Mouse (Mus musculus) retina, embryonic 14.5 days (tissue): ENCODE data around the gene Draxin.

Experiments
- DNase-seq: peaks from one replicate; pipeline ENCODE4 v3.0.0-alpha.2; 2015; ENCODE audit warnings: low spot score

Gene Draxin

GRCm38 (mm10) chr4:148114758-148115391 is 15.6 kb downstream of the Draxin start:
- peak; percentile 90 for DNase-seq

GRCm38 (mm10) chr4:148112519-148112918 is 18.0 kb downstream of the Draxin start:
- no peak for DNase-seq

GRCm38 (mm10) chr4:148109215-148109614 is 21.3 kb downstream of the Draxin start:
- DNase-seq: no peak

GRCm38 (mm10) chr4:148108565-148109100 is 21.9 kb downstream of the Draxin start:
- no peak for DNase-seq

DNA sequence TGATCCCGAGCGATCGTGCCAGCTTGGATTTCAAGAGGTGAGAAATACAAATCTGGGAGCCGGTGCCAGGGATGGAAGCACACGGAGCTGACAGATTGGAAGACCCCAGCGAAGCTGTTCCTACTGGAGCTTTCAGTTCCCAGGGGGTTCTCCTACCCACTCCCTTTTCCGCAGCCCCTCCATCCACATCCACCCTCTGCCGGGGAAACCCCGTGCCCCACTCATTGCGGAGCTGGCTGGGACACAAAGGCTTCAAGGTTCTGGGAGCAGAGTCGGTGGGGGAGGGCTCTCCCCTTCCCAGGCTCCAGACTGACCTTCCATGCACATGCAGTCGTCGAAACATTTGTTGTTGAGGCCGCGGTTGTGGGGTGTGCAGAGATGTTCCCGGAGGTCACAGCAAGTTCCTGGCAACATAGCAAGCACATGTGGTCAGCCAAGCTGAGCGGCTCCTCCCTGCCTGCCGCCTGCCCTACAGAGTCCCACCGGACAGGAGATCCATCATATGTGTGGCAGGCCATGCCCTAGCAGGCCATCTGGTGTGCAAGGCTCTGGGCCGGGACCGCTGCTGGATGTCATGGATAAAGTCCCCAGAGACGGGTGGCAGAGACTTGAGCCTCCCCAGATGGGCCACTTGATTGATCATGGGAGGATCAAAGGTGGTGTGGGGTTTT is 22.7 kb downstream of the Draxin start:
- peak; percentile 29 for DNase-seq

DNA sequence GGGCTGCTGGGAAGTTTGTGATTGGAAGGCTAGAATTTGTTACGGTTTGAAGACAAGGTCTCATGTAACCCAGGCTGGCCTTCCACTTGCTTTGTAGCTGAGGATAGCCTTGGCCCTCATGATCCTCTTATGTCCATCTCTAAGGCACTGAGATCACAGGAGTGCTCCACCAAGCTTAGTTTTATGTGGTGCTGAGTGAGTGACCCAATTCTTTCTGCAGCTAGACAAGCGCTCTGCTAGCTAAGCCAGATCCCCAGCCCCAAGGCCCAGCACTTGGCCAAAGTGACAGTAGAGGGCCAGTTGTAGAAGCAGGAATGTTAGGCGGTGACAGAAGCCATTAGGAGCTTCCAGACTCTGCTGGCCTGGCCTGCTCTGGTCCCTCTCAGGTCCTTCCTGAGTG is 26.4 kb downstream of the Draxin start:
- no peak for DNase-seq

GRCm38 (mm10) chr4:148101801-148102527 is 28.5 kb downstream of the Draxin start:
- peak; percentile 73 for DNase-seq

- DNase-seq: no peak
Observed at GRCm38 (mm10) chr4:148098666-148099065, 31.8 kb downstream of the Draxin start.

DNA sequence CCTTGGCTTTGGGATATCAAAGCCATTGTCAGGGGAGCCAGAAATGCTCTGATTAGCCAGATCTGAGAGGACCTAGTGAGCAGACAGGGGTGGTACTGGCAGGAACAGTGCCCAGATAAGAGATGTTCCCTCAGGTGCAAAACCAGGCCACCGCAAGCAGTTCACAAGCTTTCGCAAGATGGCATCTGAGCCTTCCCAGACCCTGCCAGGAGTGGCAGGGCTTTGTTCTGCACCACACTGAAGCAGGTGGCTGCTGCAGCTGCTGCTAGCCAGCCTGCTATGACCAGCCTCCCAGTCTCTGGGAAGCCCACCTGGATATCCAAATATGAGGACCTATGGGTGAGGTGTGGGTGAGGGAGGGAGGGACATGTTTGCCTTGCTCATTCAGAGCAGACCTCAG is 32.6 kb downstream of the Draxin start:
- no peak for DNase-seq

- DNase-seq: no peak
Observed at GRCm38 (mm10) chr4:148095081-148095480, 35.4 kb downstream of the Draxin start.

DNA sequence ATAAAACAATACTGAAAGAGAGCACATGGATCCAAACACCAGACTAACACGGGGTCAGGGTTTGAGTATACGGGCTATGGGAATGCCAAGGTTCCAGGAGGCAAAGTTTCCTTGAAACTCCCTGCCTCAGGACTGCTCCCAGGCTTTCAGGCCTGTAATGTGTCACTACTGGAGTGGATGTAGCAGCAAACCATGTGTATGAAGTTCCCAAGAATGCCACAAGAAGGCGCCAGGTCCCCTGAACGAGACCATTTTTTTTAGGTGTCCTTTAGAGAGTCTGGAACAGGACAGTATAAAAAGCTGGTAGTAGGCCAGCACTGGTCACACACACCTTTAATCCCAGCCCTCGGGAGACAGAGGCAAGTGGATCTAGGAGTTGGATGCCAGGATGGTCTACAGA is 36.3 kb downstream of the Draxin start:
- DNase-seq: no peak

DNA sequence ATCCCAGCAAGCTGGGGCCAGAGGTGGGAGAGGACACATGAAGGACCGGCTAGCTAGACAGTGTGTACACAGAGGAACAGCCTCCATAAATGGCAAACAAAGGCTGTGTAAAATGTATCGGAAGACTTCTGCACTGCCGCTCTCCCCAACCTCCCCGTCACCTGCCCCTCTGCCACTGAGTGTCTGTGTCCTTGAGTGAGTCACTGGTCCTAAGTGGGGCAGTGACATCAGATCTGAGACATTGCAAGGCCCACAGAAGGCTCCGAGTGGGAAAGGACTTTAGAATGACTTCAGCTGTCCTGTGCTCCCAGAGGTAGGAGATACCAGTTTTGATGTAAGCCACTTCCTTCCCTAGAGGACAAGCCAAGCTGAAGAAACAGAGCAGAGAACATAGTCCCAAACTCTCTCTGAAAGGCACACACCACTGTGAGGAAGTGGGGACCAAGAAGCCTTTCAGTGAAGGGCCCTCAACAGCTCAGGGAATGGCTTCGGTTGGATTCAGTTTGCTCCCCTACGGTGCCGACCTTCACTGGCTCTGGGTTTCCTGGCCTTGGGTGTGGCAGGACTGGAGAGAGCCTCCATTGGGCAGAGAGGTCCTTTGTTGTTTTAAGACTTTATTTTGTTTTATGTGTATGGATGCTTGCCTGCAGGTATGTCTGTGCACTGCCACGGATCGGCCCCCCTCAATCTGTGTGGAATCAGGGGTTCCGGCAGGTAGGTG is 37.8 kb downstream of the Draxin start:
- no peak for DNase-seq

DNA sequence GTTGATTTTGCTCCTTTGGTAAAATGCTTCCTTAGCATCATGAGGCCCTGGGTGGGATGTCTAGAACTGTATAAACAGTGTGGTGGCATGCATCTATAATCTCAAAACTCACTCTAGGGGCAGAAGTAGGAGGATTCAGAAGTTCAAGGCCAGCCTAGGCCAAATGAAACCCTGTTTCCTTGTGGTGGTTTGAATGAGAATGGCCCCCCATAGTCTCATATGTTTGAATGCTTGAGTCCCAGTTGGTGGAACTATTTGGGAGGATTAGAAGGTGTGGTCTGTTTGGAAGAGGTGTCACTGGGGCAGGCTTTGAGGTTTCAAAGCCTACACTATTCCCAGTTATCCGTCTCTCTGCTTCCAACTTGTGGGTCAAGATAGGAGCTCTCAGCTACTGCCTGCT is 39.3 kb downstream of the Draxin start:
- no peak for DNase-seq

DNA sequence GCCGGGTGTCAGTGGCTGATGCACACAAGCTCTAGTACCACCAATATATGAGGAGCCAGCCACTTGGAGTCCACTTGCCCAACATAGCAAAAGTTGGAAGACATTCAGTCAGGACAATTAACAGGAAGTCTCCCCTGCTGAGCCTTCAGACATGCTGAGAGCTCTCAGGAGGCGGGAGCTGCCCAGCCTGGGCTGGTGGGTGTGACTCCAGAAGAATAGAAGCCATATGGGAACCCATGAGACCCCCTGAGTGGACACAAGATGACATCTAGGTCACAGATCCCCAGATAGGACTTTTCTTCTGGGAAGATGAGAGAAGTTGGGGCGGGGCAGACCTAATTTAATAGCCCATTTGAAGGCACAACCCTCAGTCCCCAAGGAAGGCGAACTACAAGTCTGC is 41.3 kb downstream of the Draxin start:
- no peak for DNase-seq

DNA sequence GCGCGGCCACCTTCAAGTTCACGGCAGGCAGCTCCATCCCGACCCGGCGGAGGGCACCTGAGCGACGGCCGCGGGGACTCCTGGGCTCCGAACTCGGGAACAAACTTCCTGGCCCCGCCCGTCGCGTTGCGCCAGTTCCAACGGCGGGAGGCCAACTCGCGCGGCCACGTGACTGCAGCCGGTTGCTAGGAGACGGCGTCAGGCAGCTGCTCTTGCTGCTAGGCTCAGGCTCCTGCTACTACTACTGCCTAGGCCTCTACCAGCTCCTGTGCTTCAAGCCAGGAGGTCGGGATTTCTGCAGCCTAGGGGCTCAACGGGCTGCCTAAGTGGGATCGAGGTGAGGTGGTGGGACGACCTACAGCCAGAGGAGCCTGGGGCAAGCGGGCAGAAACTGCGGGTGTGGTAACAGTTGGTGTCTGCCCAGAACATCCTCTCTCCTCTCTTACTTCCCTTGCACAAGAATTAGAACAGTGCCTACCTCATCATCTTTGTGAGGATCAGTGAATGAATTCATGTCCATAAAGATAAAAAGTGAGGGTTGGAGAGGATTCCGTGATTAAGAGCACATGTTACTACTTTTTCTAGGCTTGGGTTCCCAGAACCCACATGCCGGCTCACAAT is 42.5 kb downstream of the Draxin start, which contains the start of gene Agtrap:
Gene Agtrap (minus strand): TSS at position 125 of the 621 bp plus-strand sequence.
- DNase-seq: peak; percentile 93

- DNase-seq: peak; percentile 32
Observed at GRCm38 (mm10) chr4:148087091-148087906, 43.2 kb downstream of the Draxin start.

DNA sequence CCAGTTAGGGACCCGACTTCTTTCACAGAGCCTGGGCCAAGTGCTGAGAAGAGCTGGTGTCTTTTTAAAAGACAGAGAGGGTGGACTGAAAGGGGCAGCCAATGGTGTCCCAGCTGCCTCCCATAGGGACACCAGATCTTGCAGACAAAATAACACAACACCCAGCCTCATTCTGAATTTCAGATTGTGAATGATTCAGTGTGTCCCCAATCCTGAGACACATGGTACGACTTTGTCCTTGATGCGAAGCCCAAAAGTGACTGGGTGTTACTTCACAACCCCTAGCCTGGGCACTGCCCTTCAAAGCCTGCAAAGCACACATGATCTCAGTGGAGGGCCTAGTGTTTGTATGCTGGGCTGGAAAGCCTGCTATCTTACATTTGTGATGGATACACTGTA is 44.6 kb downstream of the Draxin start:
- no peak for DNase-seq

GRCm38 (mm10) chr4:148085131-148085906 is 45.2 kb downstream of the Draxin start:
- no peak for DNase-seq

DNA sequence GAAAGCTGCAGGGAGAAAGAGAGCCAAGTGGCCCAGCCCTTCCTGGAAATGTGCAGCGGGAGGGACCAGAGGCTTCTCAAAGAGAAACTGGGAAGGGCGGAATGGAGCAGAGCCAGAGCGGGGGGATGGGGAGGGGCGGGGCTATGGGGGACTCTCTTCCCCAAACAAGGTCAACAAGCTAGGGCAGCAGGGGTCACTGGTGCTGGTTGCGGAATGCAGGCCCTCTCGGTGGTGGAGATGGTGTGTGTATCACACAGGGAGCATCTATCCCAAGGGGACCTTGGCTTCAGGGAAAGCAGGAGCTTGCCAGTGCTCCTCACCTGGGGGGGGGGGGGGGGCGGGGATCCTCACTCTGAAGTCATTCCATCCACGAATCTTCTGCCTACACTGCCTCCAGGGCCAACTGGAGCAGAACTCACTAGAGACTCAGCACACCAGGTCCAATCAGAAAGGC is 46.2 kb downstream of the Draxin start:
- DNase-seq: peak; percentile 49
